Mouse (Mus musculus): ENCODE results near the gene Zc2hc1c. TPM values are rescaled to one million over a fixed set of nuclear protein-coding genes. Genes with fewer than 3 reads are reported as not detected.

The Zc2hc1c gene
- total RNA-seq (2021) = 1 to 10 TPM; 2.3 to 2.9 TPM

DNA sequence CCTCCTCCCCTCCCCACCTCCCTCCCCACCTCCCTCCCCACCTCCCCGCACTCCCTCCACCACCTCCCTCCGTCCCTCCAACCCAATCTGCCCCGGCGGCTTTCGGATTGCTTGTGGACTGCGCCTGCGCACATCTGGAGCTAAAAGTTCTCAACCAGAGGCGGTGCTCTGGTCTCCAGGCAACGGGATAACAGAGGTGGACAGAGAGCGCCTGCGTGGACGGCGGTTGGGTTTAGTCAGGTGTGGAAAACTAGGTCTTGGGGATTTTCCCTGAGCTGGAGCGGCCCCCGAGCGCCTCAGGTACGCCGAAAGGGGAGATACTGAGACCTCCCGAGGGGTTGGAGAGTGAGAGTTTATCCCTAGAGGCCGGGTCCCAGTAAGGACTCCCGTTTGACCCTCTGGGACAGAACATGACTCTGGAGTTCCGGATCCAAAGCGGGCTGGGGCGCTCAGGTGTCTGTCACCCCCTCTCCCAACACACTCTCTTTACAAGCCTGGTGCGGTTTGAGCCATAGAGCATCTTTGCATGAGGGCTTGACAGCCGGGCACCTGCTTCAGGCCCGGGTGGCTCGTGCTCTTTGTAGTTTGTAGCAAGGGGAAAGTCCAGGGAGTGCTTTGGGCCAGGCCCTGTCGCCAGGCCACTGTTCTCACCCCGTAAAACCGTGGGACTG, at the start of gene Zc2hc1c:
Gene Zc2hc1c, plus strand, starts transcription at position 106 of the 671 bp plus-strand sequence.
- intact Hi-C loops (cut with DNase I) = loop anchor here (1.0 to 5.0 kb wide), 2 partner anchors 8 to 116 kb away; no protein-coding TSS in a partner anchor
- DNase-seq = peak; percentile 86 to 87

DNA sequence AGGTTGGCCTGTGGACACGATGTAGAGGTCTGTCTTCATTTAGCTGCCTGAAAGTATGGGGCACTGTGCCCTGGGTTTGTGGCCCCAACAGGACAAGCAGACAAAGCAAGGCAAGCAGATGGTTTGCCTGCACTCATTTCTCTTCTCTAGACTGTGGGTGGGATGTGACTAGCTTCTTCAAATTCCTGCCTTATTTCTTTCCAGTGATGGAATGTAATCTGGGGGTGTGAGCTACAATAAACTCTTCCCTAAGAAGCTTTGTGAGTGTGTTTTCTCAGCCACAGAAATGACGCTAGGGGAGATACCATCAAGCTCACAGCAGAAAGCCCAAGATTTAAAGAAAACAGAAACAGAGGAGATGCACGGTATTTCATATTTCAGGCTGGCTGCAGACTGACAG, 36.3 kb upstream of the Zc2hc1c start:
- intact Hi-C loops (cut with DNase I) = no loop called here
- no peak for DNase-seq

DNA sequence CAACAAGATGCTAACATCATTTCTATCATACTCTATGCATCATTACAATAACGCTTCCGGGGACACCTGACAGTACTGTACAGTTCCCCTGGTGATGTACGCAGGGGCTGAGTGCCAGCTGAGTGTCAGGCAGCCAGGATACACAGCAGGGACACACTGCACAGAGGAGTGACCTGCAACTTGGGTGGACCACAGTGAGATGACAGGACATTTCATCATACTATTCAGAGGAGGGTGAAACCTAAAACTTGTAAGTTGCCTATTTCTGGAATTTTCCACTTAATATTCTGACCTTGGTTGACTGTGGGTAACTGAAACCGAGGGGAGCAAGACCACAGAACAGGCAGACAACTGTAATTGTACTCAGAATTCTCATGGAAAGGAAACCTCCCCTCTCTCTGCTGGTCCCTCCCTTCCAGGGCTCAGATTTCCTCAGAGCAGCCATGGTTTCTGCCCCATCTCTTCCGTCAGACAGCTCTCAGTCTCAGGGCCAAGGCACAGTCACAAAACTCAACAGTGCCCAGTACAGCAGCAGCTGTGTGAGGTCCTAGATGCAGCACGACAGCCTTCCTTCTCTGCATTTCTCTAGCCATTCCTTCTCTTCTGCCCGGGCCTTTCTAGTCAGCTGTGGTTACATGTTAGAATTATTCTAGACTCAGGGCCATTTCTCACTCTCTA, 32.2 kb upstream of the Zc2hc1c start:
- intact Hi-C loops (cut with DNase I) = no loop called here
- DNase-seq = no peak

DNA sequence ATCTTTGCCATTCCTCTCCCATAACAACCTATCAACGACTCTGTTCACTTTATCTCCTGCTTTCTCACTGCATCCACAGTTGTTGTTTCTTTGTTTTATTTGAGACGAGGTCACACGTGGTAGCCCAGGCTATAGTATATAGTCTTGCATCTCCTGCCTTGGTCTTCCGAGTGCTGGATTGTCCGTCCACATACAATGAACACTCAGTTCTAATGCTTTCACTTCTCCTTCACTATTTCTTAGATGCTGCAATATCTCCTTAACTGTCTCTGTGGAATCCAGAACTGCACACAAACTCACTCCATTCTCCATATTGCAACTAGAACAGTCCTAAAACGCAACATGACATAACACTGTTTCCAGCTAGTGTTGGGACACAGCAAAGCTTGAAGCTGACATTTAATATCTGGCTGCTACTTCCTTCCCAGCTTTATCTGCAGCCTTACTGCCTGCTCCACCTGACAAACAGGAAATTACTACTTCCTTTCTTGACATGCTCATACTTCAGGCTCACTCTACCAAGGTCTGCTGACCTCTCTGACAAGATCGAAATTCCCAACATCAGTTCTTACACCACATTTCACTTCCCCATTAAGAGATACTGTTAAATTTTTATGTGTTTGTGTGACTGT, 31.3 kb upstream of the Zc2hc1c start:
- intact Hi-C loops (cut with DNase I) = no loop called here
- DNase-seq = no peak

DNA sequence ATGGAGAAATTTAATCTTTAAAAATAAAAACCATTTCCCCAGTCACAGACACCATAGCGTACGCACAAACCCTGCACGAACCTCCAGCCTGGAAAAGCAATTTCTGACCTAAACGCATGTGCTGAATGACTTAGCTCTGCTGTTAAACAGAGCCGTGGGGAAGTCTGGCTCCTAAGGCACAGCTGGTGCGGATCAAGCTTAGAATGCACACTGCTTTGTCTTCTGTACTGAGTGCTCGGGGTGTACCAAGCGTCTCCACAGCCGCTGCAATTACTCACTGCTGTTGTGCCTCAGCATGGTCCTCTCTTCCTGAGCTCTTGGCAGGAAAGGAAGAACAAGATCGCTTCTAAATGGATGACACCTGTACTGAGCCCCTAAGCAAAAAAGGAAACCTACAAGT, 25.9 kb upstream of the Zc2hc1c start:
- intact Hi-C loops (cut with DNase I) = no loop called here
- DNase-seq = no peak

DNA sequence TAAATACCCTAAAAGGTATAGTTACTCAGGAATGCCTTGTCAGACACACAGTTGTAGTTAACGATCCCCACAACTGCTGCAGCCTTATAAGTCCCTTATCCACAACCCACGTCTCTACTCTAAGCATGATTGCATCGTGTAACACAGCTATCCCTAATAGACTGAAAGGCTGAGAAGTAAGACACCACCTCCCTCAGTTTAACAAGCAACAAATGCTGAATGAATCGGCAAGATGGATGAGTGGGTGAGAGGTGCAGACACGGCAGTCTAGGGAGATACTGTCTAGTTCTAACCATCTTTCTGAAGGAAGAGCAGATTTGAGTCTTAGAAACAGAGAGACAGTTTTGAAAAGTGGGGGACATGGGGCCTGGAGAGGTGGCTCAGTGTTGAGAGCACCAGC, 25.2 kb upstream of the Zc2hc1c start:
- intact Hi-C loops (cut with DNase I) = no loop called here
- no peak for DNase-seq

DNA sequence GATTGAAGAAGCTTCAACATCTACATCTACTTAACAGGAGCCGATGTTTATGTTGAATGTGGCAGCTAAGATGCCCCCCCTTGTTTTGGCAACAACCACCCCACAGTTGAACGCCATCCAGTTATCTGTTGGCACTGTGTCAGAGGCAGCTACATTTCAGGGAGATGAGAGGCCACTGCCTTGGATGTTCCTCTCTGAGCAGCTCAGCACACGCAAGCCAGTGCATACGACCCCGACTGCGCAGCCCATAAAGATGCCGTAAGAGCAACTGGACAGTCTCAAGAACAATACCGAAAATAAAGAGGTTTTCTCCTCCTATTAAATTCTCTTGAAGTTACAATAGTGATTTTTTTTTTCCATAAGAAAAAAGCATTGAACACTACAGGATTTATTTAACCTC, 23.9 kb upstream of the Zc2hc1c start:
- intact Hi-C loops (cut with DNase I) = no loop called here
- DNase-seq = no peak

DNA sequence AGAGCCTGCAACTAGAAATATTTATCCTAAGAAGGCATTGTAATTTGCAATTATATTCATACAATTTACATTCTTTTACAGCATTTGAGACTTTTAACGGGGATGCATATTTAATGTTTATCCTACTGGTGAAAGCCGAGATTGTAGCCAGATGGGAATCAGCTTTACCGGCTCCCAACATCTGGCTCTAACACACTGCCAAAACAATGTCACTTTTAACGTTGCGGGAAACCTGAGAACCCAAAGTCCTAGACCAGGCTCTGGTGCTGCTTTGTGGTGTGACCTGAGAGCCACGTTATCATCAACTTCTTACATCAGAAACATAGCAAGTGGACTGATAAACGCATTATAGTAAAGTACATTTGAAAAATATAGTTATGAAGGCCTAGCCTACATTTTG, 23.5 kb upstream of the Zc2hc1c start:
- no peak for DNase-seq
- intact Hi-C loops (cut with DNase I) = no loop called here

DNA sequence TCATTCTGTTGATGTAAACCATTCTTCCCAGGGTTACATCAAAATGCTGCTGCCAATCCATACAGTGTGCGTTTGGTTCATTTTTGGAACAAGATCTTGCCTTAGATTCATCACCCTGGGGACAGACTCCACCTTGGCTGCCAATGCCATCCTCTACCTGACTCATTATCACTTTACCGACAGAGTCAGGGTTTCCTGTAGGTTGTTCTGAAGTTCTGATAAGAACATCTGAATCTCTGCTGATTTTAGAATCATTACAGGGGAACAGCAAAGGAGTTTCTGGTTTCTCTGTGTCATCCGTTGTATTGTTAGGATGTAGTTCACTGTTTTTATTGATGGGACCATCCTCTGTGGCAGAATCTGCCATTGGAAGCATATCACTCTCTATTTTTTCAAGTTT, 22.1 kb upstream of the Zc2hc1c start:
- no peak for DNase-seq
- intact Hi-C loops (cut with DNase I) = no loop called here

DNA sequence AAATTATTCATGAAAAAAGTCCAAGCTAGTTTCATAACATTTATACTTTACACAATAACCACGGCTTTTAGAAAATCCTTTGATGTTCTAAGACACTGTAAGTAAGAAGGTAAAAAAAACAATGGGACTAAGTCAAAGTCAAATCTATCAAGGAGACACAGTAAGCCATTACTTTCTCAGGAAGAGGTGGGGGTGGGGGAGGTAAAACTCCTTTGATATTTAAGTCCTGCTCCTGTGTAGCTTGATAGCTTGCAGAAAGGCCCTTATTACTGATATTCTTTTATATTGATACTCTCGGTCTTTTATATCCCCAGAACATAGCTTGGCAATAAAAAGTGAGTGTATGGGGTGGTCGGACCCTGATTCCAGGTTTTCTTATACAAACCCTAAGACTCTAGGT, 18.6 kb upstream of the Zc2hc1c start:
- DNase-seq = no peak
- intact Hi-C loops (cut with DNase I) = no loop called here

DNA sequence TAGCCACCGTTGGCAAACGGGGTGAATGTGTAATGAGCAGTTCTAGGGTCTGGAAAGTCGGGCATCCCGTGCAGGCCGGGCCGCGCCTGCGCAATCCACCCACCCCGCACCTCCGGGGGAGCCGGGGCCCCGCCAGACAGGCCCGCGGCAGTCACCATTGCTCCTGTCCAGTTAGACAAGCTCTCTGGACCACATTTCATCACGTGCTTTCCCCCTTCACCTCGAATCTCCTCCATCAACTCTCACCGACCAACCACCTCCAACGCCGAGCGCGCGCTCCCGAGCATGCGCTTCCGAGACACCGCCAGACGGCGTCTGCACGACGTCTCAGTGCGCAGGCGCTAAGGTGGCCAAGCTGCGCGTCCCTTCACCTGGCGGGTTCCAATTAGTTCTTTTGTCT, 18.1 kb upstream of the Zc2hc1c start, which contains the start of gene Mlh3:
Gene Mlh3, minus strand, starts transcription at position 281 of the 400 bp plus-strand sequence.
- DNase-seq = peak; percentile 80 to 87
- intact Hi-C loops (cut with DNase I) = no loop called here

DNA sequence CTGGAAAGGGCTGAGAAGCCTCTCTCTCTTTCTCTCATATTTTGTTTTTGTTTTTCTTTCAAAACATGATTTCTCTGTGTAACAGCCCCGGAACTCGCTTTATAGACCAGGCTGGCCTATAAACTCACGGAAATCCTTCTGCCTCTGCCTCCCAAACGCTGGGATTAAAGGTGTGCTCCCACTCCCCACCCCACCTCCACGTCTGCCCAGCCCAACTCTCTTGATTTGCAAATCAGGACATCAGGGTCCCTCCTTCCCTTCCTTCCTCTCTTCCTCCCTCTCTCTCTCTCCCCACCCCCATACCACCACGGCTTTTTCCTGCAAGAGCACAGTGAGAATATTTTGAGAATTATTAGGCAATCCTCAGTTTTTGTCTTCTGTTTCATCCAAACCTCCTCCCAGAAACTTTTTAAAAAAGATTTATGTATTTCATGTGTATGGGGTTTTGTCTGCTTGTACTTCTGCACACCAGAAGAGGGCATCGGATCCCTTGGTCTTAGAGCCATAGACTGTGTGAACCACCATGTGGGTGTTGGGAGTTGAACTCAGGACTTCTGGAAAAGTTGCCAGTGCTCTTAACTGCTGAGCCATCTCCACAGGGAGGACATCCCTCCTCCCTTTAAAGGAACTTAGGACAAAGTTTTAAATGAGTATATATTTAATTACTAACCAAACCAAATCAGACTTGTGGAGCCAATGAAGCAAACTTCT, 17.1 kb upstream of the Zc2hc1c start:
- no peak for DNase-seq
- intact Hi-C loops (cut with DNase I) = no loop called here

DNA sequence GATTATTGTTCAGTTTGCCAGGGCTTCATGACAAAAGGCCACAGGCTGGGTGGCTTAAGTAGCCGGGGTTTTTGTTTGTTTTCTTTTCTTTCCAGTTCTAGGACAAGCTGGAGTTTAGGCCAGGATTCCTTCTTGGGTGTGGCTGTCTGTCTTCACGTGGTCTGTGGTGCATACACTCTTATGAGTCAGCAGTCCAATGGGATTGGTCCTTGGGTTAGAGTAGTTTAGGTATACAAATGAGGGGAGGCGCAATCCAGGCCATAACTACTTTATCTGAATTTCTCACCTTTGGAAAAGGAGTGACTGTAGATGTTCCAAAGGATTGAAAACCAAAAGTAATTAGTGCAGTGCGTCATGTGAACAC, 16.6 kb upstream of the Zc2hc1c start:
- intact Hi-C loops (cut with DNase I) = no loop called here
- no peak for DNase-seq

DNA sequence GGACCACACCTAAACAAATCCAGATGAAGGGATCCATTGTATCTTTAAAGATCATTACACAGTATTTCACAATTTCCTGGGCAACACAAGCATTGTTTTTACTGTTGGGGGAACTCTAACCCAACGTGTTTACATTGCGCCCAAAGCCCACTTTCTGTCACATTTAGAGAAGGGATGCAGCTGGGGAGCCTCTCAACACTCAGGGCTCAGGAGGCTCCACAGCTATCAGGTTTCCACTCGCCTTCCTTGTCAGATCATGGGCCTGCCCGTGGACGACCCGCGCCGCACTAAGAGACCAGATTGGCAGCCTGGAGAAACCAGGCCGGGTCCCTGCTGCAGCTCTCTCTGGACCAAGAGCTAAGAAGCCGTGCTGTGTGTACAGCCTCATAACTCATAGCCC, 14.9 kb upstream of the Zc2hc1c start:
- DNase-seq = no peak
- intact Hi-C loops (cut with DNase I) = no loop called here

DNA sequence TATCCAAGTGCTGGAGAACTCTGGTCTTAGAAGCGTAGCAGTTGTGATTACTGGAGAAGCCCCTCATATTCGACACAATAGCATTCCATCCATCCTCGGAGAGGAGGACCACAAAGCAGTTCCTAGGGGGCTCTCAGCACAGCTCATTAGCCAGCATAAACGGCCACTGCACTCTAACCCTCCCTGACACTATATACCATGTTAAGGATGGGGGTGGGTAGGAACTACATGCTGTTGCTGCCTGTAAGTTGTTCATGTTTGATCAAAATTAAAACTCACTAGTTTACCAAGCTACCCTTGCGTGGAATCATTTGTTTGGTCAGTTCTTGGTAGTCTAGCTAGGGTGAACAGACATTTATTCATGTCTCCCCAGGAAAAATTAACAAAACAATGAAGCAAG, 12.1 kb upstream of the Zc2hc1c start:
- intact Hi-C loops (cut with DNase I) = no loop called here
- DNase-seq = no peak

DNA sequence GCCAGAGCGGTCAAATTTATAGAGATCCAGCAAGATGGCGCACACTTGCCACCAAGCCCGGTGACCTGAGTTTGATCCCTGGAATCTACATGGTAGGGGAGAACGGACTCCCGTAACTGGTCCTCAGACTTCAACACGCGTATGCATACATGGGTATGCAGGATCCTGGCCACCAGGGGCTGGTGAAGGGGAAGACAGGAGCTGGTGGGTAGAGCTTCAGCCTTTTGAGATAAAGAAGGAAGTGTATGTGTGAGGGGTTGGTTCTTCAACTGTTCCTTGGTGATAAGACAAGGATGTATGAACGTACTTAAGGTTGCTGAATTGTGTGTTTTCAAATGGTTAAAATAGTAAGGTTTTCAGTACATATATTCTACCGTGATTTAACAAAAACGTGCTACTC, 9.5 kb upstream of the Zc2hc1c start:
- no peak for DNase-seq
- intact Hi-C loops (cut with DNase I) = loop anchor here (2.0 kb wide), 1 partner anchor 60 kb away; the partner anchor contains the start of gene Eif2b2

DNA sequence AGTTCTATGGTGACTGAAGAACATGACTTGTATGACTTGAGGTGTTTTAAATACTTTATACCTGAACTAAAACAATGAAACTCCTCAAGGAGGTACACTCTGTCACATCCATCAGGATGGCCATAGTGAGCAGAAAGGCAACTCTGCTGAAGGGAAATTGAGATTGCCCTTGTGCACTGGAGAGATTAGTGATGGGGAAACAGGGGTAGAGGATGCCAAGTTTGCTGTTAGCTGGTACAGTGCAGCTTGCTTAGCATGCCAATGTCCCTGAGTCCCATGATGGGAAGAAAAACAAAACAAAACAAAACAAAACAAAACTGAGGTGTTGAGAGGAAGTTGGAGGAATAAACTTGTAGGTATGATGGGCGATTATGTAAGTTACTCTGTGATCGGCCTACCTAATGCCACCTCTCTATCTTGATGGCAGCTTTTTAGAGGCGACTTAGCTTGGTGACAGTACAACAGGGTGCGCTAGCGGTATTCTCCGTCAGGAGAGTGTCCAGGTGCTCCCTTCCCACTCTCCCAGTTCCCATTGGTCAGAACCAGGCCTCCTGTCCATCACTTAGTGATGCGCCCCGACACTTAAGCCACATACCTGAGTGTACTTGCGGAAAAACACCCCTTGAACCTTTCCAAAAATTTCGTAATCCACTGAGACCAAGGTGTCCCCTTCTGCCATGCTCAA, 8.9 kb upstream of the Zc2hc1c start:
- DNase-seq = no peak
- intact Hi-C loops (cut with DNase I) = loop anchor here (1.0 to 2.0 kb wide), 2 partner anchors 9 to 61 kb away; partner anchors contain the start of genes Acyp1, Eif2b2 and Zc2hc1c

DNA sequence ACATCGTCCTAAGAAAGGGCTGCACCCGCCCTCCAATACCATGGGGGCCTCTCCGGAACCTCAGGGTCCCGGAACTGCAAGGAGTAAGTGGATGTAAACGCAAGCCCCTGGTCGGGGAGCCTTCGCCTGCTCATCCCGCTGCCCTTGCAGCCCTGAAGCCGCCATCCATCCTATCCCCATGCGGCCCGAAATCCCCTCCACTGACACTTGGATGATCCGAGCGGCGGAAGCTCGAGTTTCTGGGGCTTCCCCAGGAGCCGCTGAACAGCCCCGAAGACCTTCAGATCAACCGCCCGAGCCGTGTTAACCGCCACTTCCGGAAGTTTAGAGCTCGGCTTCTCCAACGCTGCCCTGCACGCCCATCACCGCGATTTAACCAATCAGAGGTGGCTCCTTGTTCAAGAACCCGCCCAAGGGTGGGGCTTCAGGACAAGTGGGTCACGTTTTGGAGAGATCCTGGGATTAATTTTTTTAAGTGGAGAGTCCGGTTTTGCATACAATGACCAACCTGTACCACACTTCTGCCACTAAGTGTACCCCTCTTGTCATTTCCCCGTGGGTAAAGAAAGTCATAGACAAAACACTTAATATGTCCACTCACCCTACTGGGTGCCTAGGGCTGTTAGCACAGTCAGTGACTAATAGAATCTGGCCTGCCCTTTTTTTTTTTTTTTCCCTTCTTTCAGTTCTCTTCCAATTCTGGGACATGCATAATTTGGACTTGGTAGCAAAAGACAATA, 8.1 kb upstream of the Zc2hc1c start:
- intact Hi-C loops (cut with DNase I) = loop anchor here (1.0 kb wide), 1 partner anchor 8 kb away; the partner anchor contains the start of genes Acyp1 and Zc2hc1c
- DNase-seq = peak; percentile 98 to 99

DNA sequence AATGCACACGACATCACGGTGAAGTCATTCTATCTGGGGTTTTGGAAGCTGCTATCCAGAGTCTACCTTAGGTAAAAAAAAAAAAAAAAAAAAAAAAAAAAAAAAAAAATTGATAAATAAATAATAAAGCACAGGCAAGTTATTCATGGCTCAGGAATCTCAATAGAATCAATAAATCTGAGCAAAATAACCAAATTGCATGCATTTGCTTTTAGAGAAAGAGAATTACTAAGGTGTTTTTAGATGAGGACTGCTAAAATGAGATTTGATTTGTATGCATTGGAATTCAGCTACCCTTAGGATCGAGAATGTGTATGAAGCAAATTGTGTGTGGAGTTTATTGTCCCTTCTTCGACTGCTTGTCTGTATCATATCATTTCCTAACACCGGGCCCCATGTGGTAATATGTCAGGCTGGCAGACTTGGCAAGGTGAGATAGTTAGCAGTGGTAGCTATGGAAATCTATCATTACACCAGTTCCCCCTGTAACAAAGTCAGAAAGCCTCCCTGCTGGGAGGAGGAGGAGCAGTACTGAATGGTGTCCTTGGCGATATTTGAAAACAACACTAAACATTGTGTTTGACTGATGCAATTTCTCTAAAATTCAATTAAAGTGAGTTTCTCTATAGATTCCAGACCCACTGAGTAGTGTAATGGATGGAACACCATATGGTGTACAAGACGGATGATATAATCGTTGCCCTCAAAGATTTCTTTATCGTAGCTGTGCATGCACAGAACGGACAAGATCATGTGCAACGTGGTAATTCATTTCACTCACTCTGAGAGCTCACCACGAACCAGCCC, 7.3 kb upstream of the Zc2hc1c start:
- DNase-seq = no peak
- intact Hi-C loops (cut with DNase I) = loop anchor here (1.0 kb wide), 1 partner anchor 7 kb away; the partner anchor contains the start of genes Acyp1 and Zc2hc1c

All from heart, postnatal 36 days (tissue).